Mouse (Mus musculus): Measurements from ENCODE around the gene Rln3. TPM values are rescaled to one million over a fixed set of nuclear protein-coding genes. Genes with fewer than 3 reads are reported as not detected.

Gene Rln3
- polyA plus RNA-seq (2012; rRNA removed) = 0.24 TPM in 1 of 2 replicates, not detected in the other

GRCm38 (mm10) chr8:84044900-84045299 is at the start of gene Rln3:
TSS of gene Rln3 (minus strand) at chr8:84045000.
- DNase-seq (ENCODE audit: low read depth) = no peak

- DNase-seq (ENCODE audit: low read depth) = no peak
Observed at GRCm38 (mm10) chr8:84090585-84090984, 45.8 kb upstream of the Rln3 start.

- no peak for DNase-seq (ENCODE audit: low read depth)
Observed at GRCm38 (mm10) chr8:84089277-84089676, 44.5 kb upstream of the Rln3 start.

GRCm38 (mm10) chr8:84087821-84088220 is 43.0 kb upstream of the Rln3 start:
- DNase-seq (ENCODE audit: low read depth) = no peak

GRCm38 (mm10) chr8:84087156-84087555 is 42.4 kb upstream of the Rln3 start:
- DNase-seq (ENCODE audit: low read depth) = no peak

- DNase-seq (ENCODE audit: low read depth) = no peak
Observed at GRCm38 (mm10) chr8:84084341-84085115, 39.7 kb upstream of the Rln3 start.

GRCm38 (mm10) chr8:84083829-84084241 is 39.0 kb upstream of the Rln3 start:
- no peak for DNase-seq (ENCODE audit: low read depth)

- no peak for DNase-seq (ENCODE audit: low read depth)
Observed at GRCm38 (mm10) chr8:84079206-84079605, 34.4 kb upstream of the Rln3 start.

- DNase-seq (ENCODE audit: low read depth) = no peak
Observed at GRCm38 (mm10) chr8:84076849-84077248, 32.0 kb upstream of the Rln3 start.

- no peak for DNase-seq (ENCODE audit: low read depth)
Observed at GRCm38 (mm10) chr8:84076412-84076811, 31.6 kb upstream of the Rln3 start.

- DNase-seq (ENCODE audit: low read depth) = no peak
Observed at GRCm38 (mm10) chr8:84073230-84073976, 28.6 kb upstream of the Rln3 start.

GRCm38 (mm10) chr8:84072321-84072720 is 27.5 kb upstream of the Rln3 start:
- no peak for DNase-seq (ENCODE audit: low read depth)

GRCm38 (mm10) chr8:84071921-84072320 is 27.1 kb upstream of the Rln3 start:
- DNase-seq (ENCODE audit: low read depth) = no peak

GRCm38 (mm10) chr8:84070667-84071066 is 25.9 kb upstream of the Rln3 start:
- DNase-seq (ENCODE audit: low read depth) = no peak

GRCm38 (mm10) chr8:84070241-84070640 is 25.4 kb upstream of the Rln3 start:
- DNase-seq (ENCODE audit: low read depth) = no peak

- DNase-seq (ENCODE audit: low read depth) = no peak
Observed at GRCm38 (mm10) chr8:84069750-84070149, 24.9 kb upstream of the Rln3 start.

GRCm38 (mm10) chr8:84069169-84069568 is 24.4 kb upstream of the Rln3 start:
- DNase-seq (ENCODE audit: low read depth) = no peak

- DNase-seq (ENCODE audit: low read depth) = no peak
Observed at GRCm38 (mm10) chr8:84068316-84069035, 23.7 kb upstream of the Rln3 start.

GRCm38 (mm10) chr8:84067911-84068310 is 23.1 kb upstream of the Rln3 start:
- no peak for DNase-seq (ENCODE audit: low read depth)

- no peak for DNase-seq (ENCODE audit: low read depth)
Observed at GRCm38 (mm10) chr8:84067047-84067573, 22.3 kb upstream of the Rln3 start.

- peak; percentile 99 for DNase-seq (ENCODE audit: low read depth)
Observed at GRCm38 (mm10) chr8:84066291-84066930, 21.6 kb upstream of the Rln3 start, which contains the start of gene Rfx1. TSS of gene Rfx1 (plus strand) at chr8:84066834.

Data from gonadal fat pad, adult 2 months (tissue).